Mouse (Mus musculus): ENCODE measurements at regions not wholly inside any gene's neighbourhood (a gene's known extent, or its start where the extent isn't known, plus 50 kb on each side); places are given as distances from the start of the nearest gene placed in this dataset.
"Not testable (repeated sequence)": the region's sequence is repeated elsewhere in the genome, so short reads cannot be mapped to it uniquely, and the experiment has no call there.

DNA sequence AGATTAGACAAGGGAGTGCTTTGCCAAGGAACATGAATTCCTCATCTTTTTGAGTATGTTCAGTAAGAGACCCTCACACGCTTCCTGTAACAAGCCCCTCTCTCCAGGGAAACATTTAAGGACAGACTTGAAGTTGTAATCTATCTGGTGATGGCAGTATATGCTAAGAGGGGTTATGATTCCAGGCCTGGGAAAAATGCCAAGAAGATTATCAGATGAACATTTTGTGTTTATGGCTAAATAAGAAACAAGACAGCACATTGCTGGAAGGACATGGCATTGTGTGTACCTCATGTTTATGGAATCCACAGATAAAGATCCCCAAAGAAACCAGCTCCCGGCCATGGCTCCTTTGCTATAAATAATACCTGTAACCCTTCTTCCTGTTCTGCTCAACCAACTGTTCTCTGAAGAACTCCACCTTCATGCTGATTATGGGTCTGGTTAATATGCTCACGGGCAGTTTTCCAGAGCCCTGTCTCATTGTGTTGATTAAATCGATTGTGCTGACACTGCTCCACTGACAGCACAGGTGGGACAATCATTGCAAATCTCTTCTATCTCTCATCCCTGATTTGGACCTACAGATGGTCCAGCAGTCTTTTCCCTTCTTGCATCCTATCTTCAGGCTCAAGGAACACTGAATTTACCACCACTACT, 327.7 kb downstream of the Abcc12 start:
- no peaks in the 10 kb centered on the region for H3K36me3 ChIP-seq (ENCODE audit: control insufficient read depth, insufficient read depth, low read length)
- DNase-seq (ENCODE audit: low spot score) (no peak), ATAC-seq (ENCODE audit: insufficient number of reproducible peaks, low FRiP score, low TSS enrichment, low read depth) (no peak)
- H3K4me3 ChIP-seq (ENCODE audit: low read depth, low read length): no peak overlapping the region
- no peaks in the 10 kb centered on the region for H3K9me3 ChIP-seq (ENCODE audit: control insufficient read depth, low read length)
- no peaks in the 10 kb centered on the region for H3K27me3 ChIP-seq (ENCODE audit: control insufficient read depth, insufficient read depth, low read length)
- H3K27ac ChIP-seq (replicated peaks; ENCODE audit: low read depth, low read length): no peak overlapping the region
- WGBS: 89% methylated on average over 4 of the region's 4 CpGs
- no peak overlapping the region for H3K9ac ChIP-seq (ENCODE audit: low read length)
- no peak overlapping the region for H3K4me2 ChIP-seq (ENCODE audit: low read depth, severe bottlenecking)
- H3K4me1 ChIP-seq (ENCODE audit: control insufficient read depth, insufficient read depth, low read length): peaks cover 5% of the 10 kb centered on the region; the same call in 1 of the 2 replicates

DNA sequence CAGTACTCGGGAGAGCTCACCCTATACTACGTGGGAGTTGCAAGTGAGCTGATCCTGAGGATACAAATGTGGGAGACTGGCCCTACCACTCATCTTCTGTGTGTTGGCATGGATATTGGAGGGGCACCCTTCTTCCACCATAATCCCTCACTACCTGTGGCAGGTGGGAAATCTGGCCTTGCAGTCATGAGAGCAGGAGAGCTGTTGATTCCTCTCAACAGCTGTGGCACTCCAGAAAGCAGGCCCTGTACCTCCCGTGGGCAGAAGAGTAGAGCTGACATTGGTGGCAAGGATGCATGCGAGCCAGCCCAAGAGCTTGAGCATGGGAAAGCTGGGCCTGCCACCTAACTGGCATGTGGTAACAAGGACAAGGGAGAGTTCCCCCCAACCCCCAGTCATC, 345.8 kb downstream of the Abcc12 start:
- H3K27me3 ChIP-seq (ENCODE audit: control insufficient read depth, insufficient read depth, low read length): no peaks in the 10 kb centered on the region
- ATAC-seq (ENCODE audit: insufficient number of reproducible peaks, low FRiP score, low TSS enrichment, low read depth) (no peak), DNase-seq (ENCODE audit: low spot score) (no peak)
- no peaks in the 10 kb centered on the region for H3K4me1 ChIP-seq (ENCODE audit: control insufficient read depth, insufficient read depth, low read length)
- 89% methylated on average over 4 of the region's 4 CpGs for WGBS
- H3K9ac ChIP-seq (ENCODE audit: low read length): no peak overlapping the region
- H3K9me3 ChIP-seq (ENCODE audit: control insufficient read depth, low read length): no peaks in the 10 kb centered on the region
- H3K27ac ChIP-seq (replicated peaks; ENCODE audit: low read depth, low read length): no peak overlapping the region
- no peak overlapping the region for H3K4me3 ChIP-seq (ENCODE audit: low read depth, low read length)
- H3K4me2 ChIP-seq (ENCODE audit: low read depth, severe bottlenecking): no peak overlapping the region
- no peaks in the 10 kb centered on the region for H3K36me3 ChIP-seq (ENCODE audit: control insufficient read depth, insufficient read depth, low read length)

DNA sequence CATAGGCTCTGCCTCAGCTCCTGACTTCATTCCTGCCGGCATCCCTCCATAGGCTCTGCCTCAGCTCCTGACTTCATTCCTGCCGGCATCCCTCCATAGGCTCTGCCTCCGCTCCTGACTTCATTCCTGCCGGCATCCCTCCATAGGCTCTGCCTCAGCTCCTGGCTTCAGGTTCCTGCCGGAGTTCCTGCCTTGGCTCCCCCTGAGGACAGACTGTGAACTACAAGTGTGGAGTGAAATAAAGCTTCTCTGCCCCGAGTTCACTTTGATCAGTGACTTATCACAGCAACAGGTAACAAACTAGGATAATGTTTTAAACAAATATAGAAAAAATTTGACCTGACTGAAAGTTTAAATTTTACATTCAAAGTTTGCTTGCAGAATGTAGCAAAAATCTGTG, 348.5 kb downstream of the Abcc12 start:
- not testable (repeated sequence) for H3K27me3 ChIP-seq (ENCODE audit: control insufficient read depth, insufficient read depth, low read length); H3K9me3 ChIP-seq (ENCODE audit: control insufficient read depth, low read length); H3K9ac ChIP-seq (ENCODE audit: low read length); H3K36me3 ChIP-seq (ENCODE audit: control insufficient read depth, insufficient read depth, low read length); H3K4me1 ChIP-seq (ENCODE audit: control insufficient read depth, insufficient read depth, low read length); H3K27ac ChIP-seq (replicated peaks; ENCODE audit: low read depth, low read length); DNase-seq (ENCODE audit: low spot score); H3K4me3 ChIP-seq (ENCODE audit: low read depth, low read length); ATAC-seq (ENCODE audit: insufficient number of reproducible peaks, low FRiP score, low TSS enrichment, low read depth); H3K4me2 ChIP-seq (ENCODE audit: low read depth, severe bottlenecking)
- WGBS: 78% methylated on average over 6 of the region's 6 CpGs

DNA sequence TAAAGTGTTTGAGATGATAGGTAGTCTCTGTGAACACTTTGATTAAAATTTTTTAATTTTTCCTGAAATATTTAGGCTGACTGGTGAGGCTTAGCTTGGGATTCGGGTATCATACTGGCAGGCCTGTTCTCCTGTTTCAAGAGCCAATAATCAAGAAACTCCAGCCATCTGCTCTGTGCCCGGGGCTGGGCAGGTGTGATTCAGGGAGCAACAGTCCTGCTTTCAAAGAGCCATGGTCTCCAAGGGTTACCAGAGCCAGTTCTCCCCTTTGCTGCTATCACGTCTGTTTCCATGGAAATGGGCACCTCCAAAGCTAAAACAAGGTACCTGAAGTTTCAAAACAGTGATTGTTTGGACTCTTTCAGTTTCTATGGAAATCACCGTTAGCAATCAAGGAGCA, 355.6 kb downstream of the Abcc12 start:
- no peaks in the 10 kb centered on the region for H3K4me1 ChIP-seq (ENCODE audit: control insufficient read depth, insufficient read depth, low read length)
- no peaks in the 10 kb centered on the region for H3K36me3 ChIP-seq (ENCODE audit: control insufficient read depth, insufficient read depth, low read length)
- no peak overlapping the region for H3K9ac ChIP-seq (ENCODE audit: low read length)
- no peak overlapping the region for H3K4me2 ChIP-seq (ENCODE audit: low read depth, severe bottlenecking)
- no peak for ATAC-seq (ENCODE audit: insufficient number of reproducible peaks, low FRiP score, low TSS enrichment, low read depth)
- H3K27ac ChIP-seq (replicated peaks; ENCODE audit: low read depth, low read length): no peak overlapping the region
- DNase-seq (ENCODE audit: low spot score): no peak
- 68% methylated on average over 4 of the region's 4 CpGs for WGBS
- no peaks in the 10 kb centered on the region for H3K27me3 ChIP-seq (ENCODE audit: control insufficient read depth, insufficient read depth, low read length)
- H3K4me3 ChIP-seq (ENCODE audit: low read depth, low read length): no peak overlapping the region
- no peaks in the 10 kb centered on the region for H3K9me3 ChIP-seq (ENCODE audit: control insufficient read depth, low read length)

DNA sequence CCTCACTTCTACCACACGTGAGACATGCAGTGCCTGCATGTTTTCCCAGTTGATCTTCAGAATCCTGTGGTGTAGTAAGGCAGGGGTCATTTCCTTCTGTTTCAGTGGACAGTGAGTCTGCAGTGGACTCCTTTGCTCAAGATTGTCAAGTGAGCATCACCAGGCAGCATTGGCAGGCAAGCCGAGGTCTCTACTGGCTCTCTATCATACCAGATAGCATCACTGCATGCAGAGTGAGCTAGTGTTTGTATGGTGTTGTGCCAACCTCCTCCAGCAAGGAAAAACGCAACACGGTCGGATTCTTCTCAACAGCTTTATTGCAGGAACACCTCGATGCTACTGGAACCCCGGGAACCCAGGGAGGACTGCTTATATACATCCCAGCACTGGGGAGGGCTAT, 357.8 kb downstream of the Abcc12 start:
- ATAC-seq (ENCODE audit: insufficient number of reproducible peaks, low FRiP score, low TSS enrichment, low read depth) (no peak), DNase-seq (ENCODE audit: low spot score) (no peak)
- no peak overlapping the region for H3K9ac ChIP-seq (ENCODE audit: low read length)
- H3K4me1 ChIP-seq (ENCODE audit: control insufficient read depth, insufficient read depth, low read length): no peaks in the 10 kb centered on the region
- H3K27me3 ChIP-seq (ENCODE audit: control insufficient read depth, insufficient read depth, low read length): no peaks in the 10 kb centered on the region
- H3K9me3 ChIP-seq (ENCODE audit: control insufficient read depth, low read length): no peaks in the 10 kb centered on the region
- WGBS: 89% methylated on average over 7 of the region's 7 CpGs
- H3K4me2 ChIP-seq (ENCODE audit: low read depth, severe bottlenecking): no peak overlapping the region
- H3K27ac ChIP-seq (replicated peaks; ENCODE audit: low read depth, low read length): no peak overlapping the region
- no peak overlapping the region for H3K4me3 ChIP-seq (ENCODE audit: low read depth, low read length)
- no peaks in the 10 kb centered on the region for H3K36me3 ChIP-seq (ENCODE audit: control insufficient read depth, insufficient read depth, low read length)

DNA sequence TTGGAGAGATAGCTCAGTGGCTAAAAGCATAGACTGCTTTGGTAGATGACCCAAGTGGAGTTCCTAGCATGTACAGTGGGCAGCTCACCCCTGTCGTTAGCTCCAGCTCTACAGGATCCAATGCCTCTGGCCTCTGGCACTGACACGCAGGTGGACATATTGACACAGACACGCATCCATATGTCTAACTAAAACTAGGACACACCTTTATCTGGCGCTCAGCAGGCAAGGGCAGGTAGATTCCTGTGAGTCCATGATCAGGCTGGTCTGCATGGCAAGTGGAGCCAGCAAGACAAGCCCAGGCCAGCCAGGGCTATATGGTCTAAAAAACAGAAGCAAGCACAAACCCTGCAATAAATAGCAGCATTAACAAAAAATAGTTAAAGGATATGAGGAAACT, 358.3 kb downstream of the Abcc12 start:
- Histone ChIP-seq H3K36me3 (ENCODE audit: control insufficient read depth, insufficient read depth, low read length) (no peaks in the 10 kb centered on the region), H3K27me3 (ENCODE audit: control insufficient read depth, insufficient read depth, low read length) (no peaks in the 10 kb centered on the region), H3K4me1 (ENCODE audit: control insufficient read depth, insufficient read depth, low read length) (no peaks in the 10 kb centered on the region), H3K4me3 (ENCODE audit: low read depth, low read length) (no peak overlapping the region), H3K4me2 (ENCODE audit: low read depth, severe bottlenecking) (no peak overlapping the region), H3K27ac (replicated peaks; ENCODE audit: low read depth, low read length) (no peak overlapping the region), H3K9me3 (ENCODE audit: control insufficient read depth, low read length) (no peaks in the 10 kb centered on the region), H3K9ac (ENCODE audit: low read length) (no peak overlapping the region)
- DNase-seq (ENCODE audit: low spot score) (no peak), ATAC-seq (ENCODE audit: insufficient number of reproducible peaks, low FRiP score, low TSS enrichment, low read depth) (no peak)
- 92% methylated on average over 4 of the region's 4 CpGs for WGBS

DNA sequence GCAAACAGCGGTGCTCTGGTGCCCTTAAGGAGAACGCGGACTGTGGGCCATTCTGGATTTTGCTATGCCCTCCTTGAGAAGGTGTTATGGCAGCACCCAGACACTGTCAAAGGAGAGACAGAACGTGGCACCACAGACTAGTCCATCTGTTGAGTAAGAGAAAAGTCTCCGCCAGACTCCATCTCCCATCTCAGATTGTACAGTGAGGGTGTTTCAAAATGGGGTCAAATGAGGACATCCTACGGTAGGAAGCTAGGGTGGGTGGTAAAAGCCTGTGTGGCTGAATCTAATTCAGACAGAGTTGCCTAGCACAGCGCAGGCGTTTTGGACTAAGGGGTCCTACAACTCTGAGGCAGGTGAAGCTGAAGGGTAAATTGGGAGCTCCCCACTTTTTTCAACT, 366.1 kb downstream of the Abcc12 start:
- Histone ChIP-seq H3K27ac (replicated peaks; ENCODE audit: low read depth, low read length) (no peak overlapping the region), H3K4me1 (ENCODE audit: control insufficient read depth, insufficient read depth, low read length) (no peaks in the 10 kb centered on the region), H3K4me3 (ENCODE audit: low read depth, low read length) (no peak overlapping the region), H3K27me3 (ENCODE audit: control insufficient read depth, insufficient read depth, low read length) (no peaks in the 10 kb centered on the region), H3K9ac (ENCODE audit: low read length) (no peak overlapping the region), H3K9me3 (ENCODE audit: control insufficient read depth, low read length) (no peaks in the 10 kb centered on the region), H3K4me2 (ENCODE audit: low read depth, severe bottlenecking) (no peak overlapping the region), H3K36me3 (ENCODE audit: control insufficient read depth, insufficient read depth, low read length) (no peaks in the 10 kb centered on the region)
- no peak for DNase-seq (ENCODE audit: low spot score)
- 92% methylated on average over 8 of the region's 8 CpGs for WGBS
- no peak for ATAC-seq (ENCODE audit: insufficient number of reproducible peaks, low FRiP score, low TSS enrichment, low read depth)

DNA sequence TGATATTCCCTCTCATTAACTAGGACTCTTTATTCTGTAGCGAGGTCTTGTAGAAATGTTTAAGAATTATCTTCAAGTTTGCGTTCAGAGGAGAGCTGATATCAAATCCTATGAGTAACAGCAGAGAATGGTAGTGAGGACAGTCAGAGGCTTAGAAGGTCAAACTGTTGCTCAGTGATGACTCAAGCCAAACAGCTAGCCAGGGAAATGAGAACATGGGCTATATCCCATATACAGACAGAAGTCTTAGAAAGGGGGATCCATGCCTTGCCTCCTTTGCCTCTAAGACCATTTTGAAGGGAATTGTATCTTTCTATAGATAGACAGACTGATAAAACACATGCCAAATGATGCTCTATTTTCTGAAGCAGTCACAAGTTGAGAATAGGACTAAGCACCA, 368.0 kb downstream of the Abcc12 start:
- no peak overlapping the region for H3K4me3 ChIP-seq (ENCODE audit: low read depth, low read length)
- no peaks in the 10 kb centered on the region for H3K4me1 ChIP-seq (ENCODE audit: control insufficient read depth, insufficient read depth, low read length)
- DNase-seq (ENCODE audit: low spot score): no peak
- no peaks in the 10 kb centered on the region for H3K36me3 ChIP-seq (ENCODE audit: control insufficient read depth, insufficient read depth, low read length)
- H3K27me3 ChIP-seq (ENCODE audit: control insufficient read depth, insufficient read depth, low read length): no peaks in the 10 kb centered on the region
- no peak overlapping the region for H3K27ac ChIP-seq (replicated peaks; ENCODE audit: low read depth, low read length)
- H3K4me2 ChIP-seq (ENCODE audit: low read depth, severe bottlenecking): no peak overlapping the region
- no peak for ATAC-seq (ENCODE audit: insufficient number of reproducible peaks, low FRiP score, low TSS enrichment, low read depth)
- H3K9me3 ChIP-seq (ENCODE audit: control insufficient read depth, low read length): no peaks in the 10 kb centered on the region
- H3K9ac ChIP-seq (ENCODE audit: low read length): no peak overlapping the region
- 91% methylated on average over 2 of the region's 2 CpGs for WGBS

DNA sequence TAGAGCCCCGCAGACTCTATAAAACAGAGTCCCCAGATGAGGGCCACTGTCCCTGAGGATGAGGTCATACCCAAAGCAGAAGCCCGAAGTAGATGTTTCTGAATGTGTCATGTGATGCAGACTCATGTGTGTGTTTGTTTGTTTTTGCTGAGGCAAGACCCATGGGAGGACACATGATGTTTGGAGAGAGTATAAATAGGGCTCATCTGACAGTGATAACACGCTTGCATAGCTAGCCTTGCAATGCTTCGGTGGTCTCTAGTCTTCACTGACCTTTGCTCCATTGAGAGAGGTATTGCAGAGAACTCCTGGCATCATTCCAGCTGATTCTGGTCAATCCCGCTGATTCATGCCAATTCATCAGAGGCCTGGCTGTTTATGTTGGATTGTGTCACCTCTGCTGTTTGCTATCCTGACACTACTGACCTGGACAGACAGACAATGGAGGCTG, 368.1 kb downstream of the Phkb start:
- WGBS: 82% methylated on average over 5 of the region's 5 CpGs
- Histone ChIP-seq H3K36me3 (ENCODE audit: control insufficient read depth, insufficient read depth, low read length) (no peaks in the 10 kb centered on the region), H3K4me3 (ENCODE audit: low read depth, low read length) (no peak overlapping the region), H3K9me3 (ENCODE audit: control insufficient read depth, low read length) (no peaks in the 10 kb centered on the region), H3K27me3 (ENCODE audit: control insufficient read depth, insufficient read depth, low read length) (no peaks in the 10 kb centered on the region), H3K4me2 (ENCODE audit: low read depth, severe bottlenecking) (no peak overlapping the region), H3K27ac (replicated peaks; ENCODE audit: low read depth, low read length) (no peak overlapping the region), H3K4me1 (ENCODE audit: control insufficient read depth, insufficient read depth, low read length) (no peaks in the 10 kb centered on the region), H3K9ac (ENCODE audit: low read length) (no peak overlapping the region)
- ATAC-seq (ENCODE audit: insufficient number of reproducible peaks, low FRiP score, low TSS enrichment, low read depth): no peak
- no peak for DNase-seq (ENCODE audit: low spot score)

All from limb, embryonic 11.5 days (tissue).